Mouse (Mus musculus): ENCODE results near the gene Tmem144.
"Not testable (repeated sequence)": the region's sequence is repeated elsewhere in the genome, so short reads cannot be mapped to it uniquely, and the experiment has no call there.

Tmem144 gene

DNA sequence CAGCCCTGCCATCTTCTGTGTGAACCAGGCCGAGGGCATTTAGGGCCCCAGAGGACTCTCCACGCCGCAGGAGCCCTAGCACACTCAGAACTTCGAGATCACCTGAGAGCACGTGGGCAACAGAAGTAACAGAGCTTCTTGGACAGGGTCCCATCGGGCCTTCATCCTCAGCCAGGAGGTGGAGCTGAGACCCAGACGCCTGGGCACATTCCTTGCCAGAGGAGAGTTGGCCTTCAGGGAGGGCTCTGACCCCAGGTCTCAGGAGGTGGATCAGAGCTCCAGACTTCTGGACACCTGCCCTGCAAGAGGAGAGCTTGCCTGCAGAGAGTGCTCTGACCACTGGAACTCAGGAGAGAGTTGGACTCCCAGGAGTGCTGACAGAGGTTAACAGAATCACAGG is 51.8 kb downstream of the Tmem144 start:
- not testable (repeated sequence) for DNase-seq

DNA sequence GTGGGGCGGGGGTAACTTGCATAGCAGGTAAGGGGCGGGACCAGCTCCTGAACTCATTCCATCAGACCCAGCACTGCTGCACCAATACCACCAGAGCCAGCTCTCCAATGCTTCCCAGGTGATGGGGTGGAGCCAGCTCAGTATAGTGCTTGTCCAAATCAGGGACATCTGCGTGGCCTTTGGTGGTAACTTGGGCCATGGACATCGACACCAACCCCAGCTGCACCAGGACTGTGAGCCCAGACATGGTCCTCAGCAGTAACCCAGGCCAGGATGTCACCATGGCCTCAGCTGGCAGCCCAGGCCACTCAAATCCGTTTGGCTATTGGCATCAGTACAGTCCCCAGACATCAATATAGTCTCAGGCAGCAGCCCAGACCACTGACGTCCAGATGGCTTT is 60.3 kb downstream of the Tmem144 start:
- no peak for DNase-seq

DNA sequence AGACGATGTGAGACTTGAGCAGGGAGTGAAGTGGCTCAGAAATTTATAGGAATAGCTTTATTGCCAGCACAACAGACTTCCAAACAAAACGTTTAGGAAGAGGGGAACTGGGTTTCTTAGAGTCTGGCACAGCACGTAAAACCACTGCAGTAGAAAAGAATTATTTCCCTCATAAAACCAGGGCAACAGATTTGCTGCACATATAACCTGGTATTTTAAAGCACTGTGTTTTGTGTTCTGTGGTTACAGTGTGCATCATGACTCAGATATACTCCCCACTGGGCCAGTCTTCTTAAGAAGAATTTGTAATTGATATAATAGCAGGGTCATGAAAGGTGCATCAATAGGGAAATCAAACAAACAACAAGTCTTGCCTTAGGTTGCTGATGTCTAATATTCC is 62.2 kb downstream of the Tmem144 start:
- no peak for DNase-seq

DNA sequence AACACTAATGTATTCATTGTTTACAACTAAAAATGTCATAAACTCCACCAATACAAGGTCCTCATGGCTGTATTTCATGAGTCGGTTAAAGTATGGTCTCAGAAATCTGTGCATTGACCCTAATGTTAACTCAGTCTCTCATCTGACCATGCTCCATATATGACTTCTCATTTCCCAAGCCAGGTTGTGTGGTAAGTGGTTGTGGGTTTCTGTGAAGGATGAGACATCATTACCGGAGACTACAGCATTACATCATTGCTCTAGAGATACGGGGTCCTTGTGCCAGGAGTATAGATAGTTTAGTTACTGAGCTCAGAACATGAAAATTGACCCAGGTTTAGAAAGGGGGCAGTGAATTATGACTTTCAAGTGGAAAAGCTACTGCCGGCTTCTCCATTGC is 63.0 kb downstream of the Tmem144 start:
- no peak for DNase-seq

DNA sequence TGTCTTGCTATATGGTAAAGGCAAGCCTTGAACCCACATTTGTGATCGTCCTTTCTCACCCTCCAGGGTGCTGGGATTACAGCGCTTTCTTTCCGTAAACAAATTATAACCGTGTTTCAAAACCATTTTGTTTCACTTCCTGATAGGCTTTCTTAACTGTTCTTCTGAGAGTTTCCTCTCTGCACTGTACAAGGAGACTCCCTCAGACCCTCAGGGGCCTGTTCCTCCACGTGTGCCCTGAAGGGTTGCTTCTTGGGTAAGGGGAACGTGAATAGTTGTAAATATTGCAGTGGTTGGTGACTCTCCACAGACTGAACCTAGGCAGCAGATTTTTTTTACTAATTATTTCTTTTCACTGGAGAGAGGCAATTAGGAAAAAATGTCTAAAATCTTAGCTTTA is 63.6 kb downstream of the Tmem144 start:
- DNase-seq = no peak

DNA sequence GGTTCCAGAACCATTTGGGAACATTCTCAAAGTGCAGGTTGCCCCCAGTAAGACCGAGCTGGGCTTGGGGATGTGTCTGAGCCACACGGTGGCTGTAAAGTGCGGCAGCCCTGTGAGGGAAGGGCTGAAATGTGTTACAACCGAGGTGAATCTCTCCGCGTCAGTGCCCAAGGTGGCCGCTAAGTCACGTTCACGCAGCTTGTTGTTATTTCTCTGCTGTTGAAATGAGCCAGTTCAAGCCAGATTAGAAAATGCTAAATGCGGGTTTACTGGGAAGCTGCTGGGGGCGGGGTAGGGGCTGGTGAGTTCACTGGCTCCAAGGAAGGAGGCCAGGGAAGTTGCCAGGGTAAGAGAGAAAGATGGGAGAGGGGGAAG is 68.2 kb downstream of the Tmem144 start:
- DNase-seq = no peak

DNA sequence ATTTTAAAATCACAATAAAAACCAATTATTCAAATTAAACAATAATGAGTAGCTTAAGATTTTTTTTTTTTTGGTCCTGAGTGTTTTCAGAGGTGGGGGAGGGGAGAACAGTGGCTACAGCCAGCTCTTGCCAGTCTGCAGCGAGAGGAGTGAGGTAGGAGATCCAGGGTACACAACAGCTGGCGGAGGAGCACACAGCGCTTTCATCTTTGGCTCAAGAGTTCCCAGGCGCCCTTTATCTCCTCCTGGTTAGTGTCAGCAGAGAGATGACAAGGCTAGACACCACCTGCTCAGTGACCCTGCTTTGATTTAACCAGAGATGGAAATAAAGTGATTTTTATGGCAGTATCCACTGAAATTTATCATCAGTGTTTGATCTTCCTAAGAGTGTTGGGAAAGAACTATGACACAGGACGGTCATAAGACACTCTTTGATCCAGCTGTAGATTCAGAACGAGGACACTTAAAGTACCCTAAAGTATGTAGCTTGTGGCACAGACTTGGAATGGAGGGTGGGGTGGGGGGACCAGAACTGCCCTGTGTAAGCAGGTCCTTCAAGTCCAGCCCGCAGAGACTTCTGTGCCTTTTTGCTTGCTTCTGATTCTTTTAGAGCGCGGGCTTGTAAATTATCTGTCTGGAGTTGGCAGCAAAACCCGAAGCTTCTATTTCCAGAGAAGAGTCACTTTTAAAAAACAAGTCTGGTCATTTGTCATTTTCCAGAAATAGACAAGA is 68.8 kb downstream of the Tmem144 start:
- no peak for DNase-seq

DNA sequence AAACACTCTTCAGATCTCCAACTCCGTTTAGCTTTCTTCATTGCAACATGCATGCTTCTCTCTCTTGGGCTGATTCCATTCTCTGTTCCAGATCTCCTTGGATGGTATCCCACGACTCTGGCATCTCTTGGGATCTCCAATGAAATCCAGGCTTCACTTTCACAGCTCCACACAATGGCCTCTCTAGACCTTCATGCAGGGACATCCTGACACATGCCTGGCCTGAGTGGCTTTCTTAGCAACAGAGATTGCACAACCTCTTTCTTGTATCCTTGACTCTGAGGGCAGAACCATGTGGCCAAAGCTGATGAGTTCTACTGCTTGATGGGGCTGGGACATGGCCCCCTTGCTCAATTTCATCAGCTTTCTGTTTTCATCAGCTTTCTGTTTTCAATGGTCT is 79.9 kb downstream of the Tmem144 start:
- no peak for DNase-seq
